Mouse (Mus musculus) heart, embryonic 11.5 days (tissue): Measurements from ENCODE around the gene Cntfr. TPM values are rescaled to one million over a fixed set of nuclear protein-coding genes. Genes with fewer than 3 reads are reported as not detected.
A peak's percentile ranks its signal among the peaks of the same experiment; 100 is the strongest.

Source experiments
- ATAC-seq: fragments of 200-750 bp; cut with Nextera tagmentation; replicated peaks from 2 replicates; pipeline ENCODE4 v1.8.0; 2017; ENCODE audit warnings: moderate library complexity; ENCODE audit not compliant: insufficient number of reproducible peaks, low FRiP score, low TSS enrichment
- H3K27ac ChIP-seq: fragments of 300-500 bp; sonication (generic); 2 replicates; pipeline ENCODE4 v1.5.1; 2014; ENCODE audit warnings: mild to moderate bottlenecking, low read depth, low read length
- H3K27me3 ChIP-seq: fragments of 300-500 bp; sonication (generic); 2 replicates; pipeline ENCODE4 v1.6.1; 2014; ENCODE audit warnings: mild to moderate bottlenecking, low read length, mixed read lengths; ENCODE audit not compliant: control insufficient read depth, insufficient read depth
- H3K36me3 ChIP-seq: fragments of 300-500 bp; sonication (generic); 2 replicates; pipeline ENCODE4 v1.6.1; 2014; ENCODE audit warnings: mild to moderate bottlenecking, low read length, moderate library complexity, mixed read lengths; ENCODE audit not compliant: control insufficient read depth, insufficient read depth
- H3K4me1 ChIP-seq: fragments of 300-500 bp; sonication (generic); 2 replicates; pipeline ENCODE4 v1.6.1; 2014; ENCODE audit warnings: low read length; ENCODE audit not compliant: control insufficient read depth, insufficient read depth
- H3K4me2 ChIP-seq: fragments of 300-500 bp; sonication (generic); 2 replicates; pipeline ENCODE4 v1.6.1; 2014; ENCODE audit warnings: mild to moderate bottlenecking, moderate library complexity
- H3K4me3 ChIP-seq: fragments of 300-500 bp; sonication (generic); 2 replicates; pipeline ENCODE4 v1.5.1; 2014; ENCODE audit warnings: low read depth, low read length
- H3K9ac ChIP-seq: fragments of 300-500 bp; sonication (generic); 2 replicates; pipeline ENCODE4 v1.6.1; 2014; ENCODE audit warnings: mild to moderate bottlenecking, low read depth, low read length, moderate library complexity
- H3K9me3 ChIP-seq: fragments of 300-500 bp; sonication (generic); replicated peaks from 2 replicates; pipeline ENCODE4 v1.6.1; 2016; ENCODE audit warnings: low read length; ENCODE audit not compliant: control insufficient read depth
- WGBS: fragments of 180-500 bp; shearing (Covaris S2); extraction: QIAGEN DNeasy Blood & Tissue Kit; methylation state at CpG from one replicate; pipeline ENCODE4 v1.1.7; 2014; ENCODE audit not compliant: insufficient replicate concordance; 5-methylcytosine and 5-hydroxymethylcytosine counted together
- polyA plus RNA-seq: library from polyadenylated mRNA; unstranded; fragments of >200 nt; fragmentation: Nextera tagmentation; extraction: Ambion mirVana; gene quantifications from 2 replicates; pipeline ENCODE4 v1.2.1, GENCODE M21; 2014

The Cntfr gene
- polyA plus RNA-seq, 1 experiment from 2014 or later, result 4.1 TPM

- 76% methylated on average over 18 of the region's 18 CpGs for WGBS
Measured at GRCm38 (mm10) chr4:41670836-41671235, 26.1 kb downstream of the Cntfr start.

DNA sequence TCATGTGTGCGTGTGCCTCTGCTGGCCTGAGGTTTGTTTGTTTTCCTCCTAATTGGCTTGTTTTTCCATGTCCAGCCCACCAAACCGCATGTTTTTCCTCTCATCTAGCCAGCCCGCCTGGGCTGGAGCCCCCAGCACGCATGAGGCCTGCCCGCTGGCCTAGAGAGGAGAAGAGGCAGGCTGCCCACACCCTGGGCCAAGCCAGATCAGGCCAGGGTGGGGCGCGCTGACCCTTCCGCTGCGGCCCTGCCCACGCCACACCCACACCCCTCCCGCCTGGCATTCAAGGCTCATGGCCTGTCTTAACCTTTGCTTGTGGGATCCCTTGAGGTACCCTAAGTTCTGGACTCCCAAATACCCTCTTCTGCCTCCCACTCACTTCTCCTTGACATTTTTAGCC is 30.2 kb downstream of the Cntfr start:
- Histone ChIP-seq H3K9ac (no peak overlapping the region), H3K27ac (no peak overlapping the region), H3K27me3 (peaks cover 27% of the 10 kb centered on the region), H3K4me3 (no peak overlapping the region), H3K4me1 (peaks cover 27% of the 10 kb centered on the region), H3K4me2 (no peak overlapping the region), H3K9me3 (no peaks in the 10 kb centered on the region), H3K36me3 (no peaks in the 10 kb centered on the region)
- no peak for ATAC-seq
- WGBS, result 75% methylated on average over 10 of the region's 11 CpGs

More at GRCm38 (mm10) chr4:41670836-41671235, 26.1 kb downstream of the Cntfr start:
- Histone ChIP-seq H3K4me1 (peaks cover 17% of the 10 kb centered on the region), H3K9ac (no peak overlapping the region), H3K36me3 (no peaks in the 10 kb centered on the region), H3K27me3 (peaks cover 22% of the 10 kb centered on the region), H3K4me2 (no peak overlapping the region), H3K27ac (no peak overlapping the region), H3K4me3 (no peak overlapping the region), H3K9me3 (no peaks in the 10 kb centered on the region)
- ATAC-seq, result no peak

- no peak overlapping the region; the same call in 1 of the 2 replicates for H3K27ac ChIP-seq
- H3K36me3 ChIP-seq, result no peaks in the 10 kb centered on the region
- no peak overlapping the region for H3K4me3 ChIP-seq
- H3K4me2 ChIP-seq, result peak overlapping the region; percentile 7; the same call in 1 of the 2 replicates
- H3K4me1 ChIP-seq, result peaks cover 29% of the 10 kb centered on the region
- peaks cover 18% of the 10 kb centered on the region for H3K27me3 ChIP-seq
- H3K9me3 ChIP-seq, result no peaks in the 10 kb centered on the region
- 1% methylated on average over 6 of the region's 8 CpGs for WGBS
- H3K9ac ChIP-seq, result peak overlapping the region; percentile 49; the same call in 1 of the 2 replicates
- peak; percentile 39; the same call in 1 of the 2 replicates for ATAC-seq
Measured at GRCm38 (mm10) chr4:41665009-41665675, 31.7 kb downstream of the Cntfr start.

- H3K4me2 ChIP-seq, result no peak overlapping the region
- no peak overlapping the region for H3K4me3 ChIP-seq
- 0 out of 2 replicates have a peak, but pooled peaks have one; percentile 4 for ATAC-seq
- H3K9ac ChIP-seq, result peak overlapping the region; percentile 49; the same call in 1 of the 2 replicates
- H3K27ac ChIP-seq, result no peak overlapping the region
- H3K27me3 ChIP-seq, result peaks cover 19% of the 10 kb centered on the region
- 24% methylated on average over 7 of the region's 7 CpGs for WGBS
- no peaks in the 10 kb centered on the region for H3K36me3 ChIP-seq
- H3K4me1 ChIP-seq, result peaks cover 34% of the 10 kb centered on the region
- H3K9me3 ChIP-seq, result no peaks in the 10 kb centered on the region
Measured at GRCm38 (mm10) chr4:41664533-41664932, 32.4 kb downstream of the Cntfr start.

- ATAC-seq, result no peak
- Histone ChIP-seq H3K4me2 (no peak overlapping the region), H3K4me1 (peaks cover 43% of the 10 kb centered on the region), H3K36me3 (no peaks in the 10 kb centered on the region), H3K9me3 (no peaks in the 10 kb centered on the region), H3K4me3 (no peak overlapping the region), H3K9ac (no peak overlapping the region), H3K27ac (no peak overlapping the region), H3K27me3 (peaks cover 26% of the 10 kb centered on the region)
- 31% methylated on average over 9 of the region's 9 CpGs for WGBS
Measured at GRCm38 (mm10) chr4:41663614-41664013, 33.3 kb downstream of the Cntfr start.

DNA sequence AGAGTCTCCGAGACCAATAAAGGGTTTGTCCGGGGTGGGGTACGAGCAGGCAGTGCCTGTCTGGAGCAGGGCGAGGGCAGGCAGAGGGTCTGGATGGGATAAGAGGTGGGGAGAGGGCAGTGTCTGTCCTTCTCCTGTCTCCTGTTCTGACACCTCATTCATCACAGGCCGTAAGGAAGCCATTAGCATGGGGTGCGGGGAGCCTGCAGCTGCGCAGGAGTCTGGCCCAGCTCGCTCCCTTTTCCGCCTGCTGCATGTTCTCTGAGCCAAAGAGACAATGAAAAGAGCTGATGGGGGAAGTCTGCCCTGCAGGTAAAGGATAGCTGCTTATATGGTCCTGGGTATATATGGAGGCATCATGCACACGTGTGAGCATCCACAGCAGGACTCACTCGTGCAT is 34.2 kb downstream of the Cntfr start:
- Histone ChIP-seq H3K27me3 (peaks cover 28% of the 10 kb centered on the region), H3K4me1 (peaks cover 47% of the 10 kb centered on the region), H3K9ac (no peak overlapping the region), H3K4me2 (no peak overlapping the region), H3K27ac (no peak overlapping the region), H3K36me3 (no peaks in the 10 kb centered on the region), H3K4me3 (no peak overlapping the region), H3K9me3 (no peaks in the 10 kb centered on the region)
- ATAC-seq, result no peak
- 39% methylated on average over 11 of the region's 11 CpGs for WGBS

DNA sequence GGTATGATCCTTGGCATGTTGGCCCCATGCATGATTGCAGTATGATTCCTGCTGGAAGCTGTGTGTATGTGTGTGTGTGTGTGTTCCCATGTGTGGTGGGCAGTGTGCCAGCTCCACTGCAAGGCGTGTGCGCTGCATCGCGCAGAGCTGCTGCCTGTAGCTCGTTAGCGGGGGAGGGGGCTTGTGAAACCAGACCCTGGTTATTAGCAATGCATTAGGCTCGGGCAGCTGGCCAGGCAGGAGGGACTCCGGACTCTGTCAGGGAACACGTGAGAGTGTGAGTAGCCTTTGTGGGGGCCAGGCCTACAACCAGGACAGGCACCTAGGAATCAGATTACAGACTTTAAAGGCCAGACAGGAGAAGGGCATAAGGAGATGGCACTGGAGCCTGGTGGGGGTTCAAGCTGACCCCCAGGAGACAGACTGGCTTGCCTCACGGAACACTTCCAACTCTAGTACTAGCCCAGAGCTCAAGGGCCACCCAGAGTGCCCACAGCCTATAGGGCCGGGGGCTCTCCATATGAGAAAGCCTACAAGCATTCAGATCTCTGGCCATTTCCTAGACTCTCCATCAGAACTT is 35.9 kb downstream of the Cntfr start:
- Histone ChIP-seq H3K4me2 (no peak overlapping the region), H3K36me3 (no peaks in the 10 kb centered on the region), H3K27ac (no peak overlapping the region), H3K9ac (no peak overlapping the region), H3K9me3 (no peaks in the 10 kb centered on the region), H3K4me3 (no peak overlapping the region), H3K27me3 (peaks cover 32% of the 10 kb centered on the region), H3K4me1 (peaks cover 47% of the 10 kb centered on the region)
- no peak for ATAC-seq
- 28% methylated on average over 11 of the region's 11 CpGs for WGBS

- Histone ChIP-seq H3K4me3 (no peak overlapping the region), H3K27me3 (peaks cover 32% of the 10 kb centered on the region), H3K9ac (no peak overlapping the region), H3K4me1 (peaks cover 36% of the 10 kb centered on the region), H3K36me3 (no peaks in the 10 kb centered on the region), H3K9me3 (no peaks in the 10 kb centered on the region), H3K4me2 (no peak overlapping the region), H3K27ac (no peak overlapping the region)
- 55% methylated on average over 12 of the region's 13 CpGs for WGBS
- ATAC-seq, result no peak
Measured at GRCm38 (mm10) chr4:41659556-41659955, 37.3 kb downstream of the Cntfr start.
